Mouse (Mus musculus): Measurements from ENCODE around the gene Mars2. TPM values are rescaled to one million over a fixed set of nuclear protein-coding genes. Genes with fewer than 3 reads are reported as not detected.

Mars2 gene
- 3.4 TPM for polyA plus RNA-seq (2017; shearing (Covaris generic))

GRCm38 (mm10) chr1:55236890-55237642 is at the start of gene Mars2:
Gene Mars2, plus strand, starts transcription at chr1:55237177.

GRCm38 (mm10) chr1:55226011-55226857 is 10.7 kb upstream of the Mars2 start, which contains the start of gene Rftn2:
Gene Rftn2, minus strand, starts transcription at chr1:55226782.

Other genes starting within 250 kb of the Mars2 start
- gene Sf3b1, start 209.7 kb upstream of the Mars2 start, polyA plus RNA-seq (2017; shearing (Covaris generic)), result 733 TPM
- gene Coq10b, start 184.4 kb upstream of the Mars2 start, polyA plus RNA-seq (2017; shearing (Covaris generic)), result 24.5 TPM
- 145 TPM for gene Hspe1, start 149.0 kb upstream of the Mars2 start, polyA plus RNA-seq (2017; shearing (Covaris generic))
- gene Hspd1, start 148.9 kb upstream of the Mars2 start, polyA plus RNA-seq (2017; shearing (Covaris generic)), result 192 TPM
- 116 TPM for gene Mob4, start 105.9 kb upstream of the Mars2 start, polyA plus RNA-seq (2017; shearing (Covaris generic))
- gene Rftn2, start 10.4 kb upstream of the Mars2 start, polyA plus RNA-seq (2017; shearing (Covaris generic)), result 5.2 TPM
- gene Boll, start 126.3 kb downstream of the Mars2 start, polyA plus RNA-seq (2017; shearing (Covaris generic)), result 0.66 TPM
- gene Plcl1, start 168.7 kb downstream of the Mars2 start, polyA plus RNA-seq (2017; shearing (Covaris generic)), result 4.3 TPM

Measured in inflammation-experienced regulatory T-cells, adult 16 weeks (primary cell).